Mouse (Mus musculus) frontal cortex, postnatal 25 days (tissue): ENCODE results near the gene Vmn1r193.
"Not testable (repeated sequence)": the region's sequence is repeated elsewhere in the genome, so short reads cannot be mapped to it uniquely, and the experiment has no call there.

Experiments
- DNase-seq, 2 experiments: peaks; one replicate each; pipeline ENCODE4 v3.0.0; 2022; ENCODE audit warnings: low spot score in 2 of 2

The Vmn1r193 gene

DNA sequence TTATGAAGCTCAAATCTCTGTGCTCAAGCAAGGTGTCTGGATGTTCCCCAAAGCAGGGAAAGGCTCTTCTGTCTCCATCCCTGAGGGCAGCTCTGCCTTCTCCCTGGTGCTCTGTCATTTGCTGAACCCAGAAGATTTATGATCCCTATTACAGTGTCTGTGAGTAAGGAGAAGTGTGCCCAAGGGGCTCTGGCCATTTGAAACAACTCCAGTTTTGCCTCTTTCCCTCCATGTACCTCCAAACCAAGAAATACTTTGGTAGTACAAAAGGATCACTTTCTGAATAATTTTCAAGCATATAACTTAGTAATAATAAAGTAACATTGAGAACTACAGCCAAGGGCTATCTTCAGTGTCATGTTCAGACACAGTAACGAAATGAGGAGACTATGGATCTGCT lies at the start of gene Vmn1r193:
Gene Vmn1r193, minus strand, starts transcription at position 101 of the 400 bp plus-strand sequence.
- DNase-seq: not testable (repeated sequence)

DNA sequence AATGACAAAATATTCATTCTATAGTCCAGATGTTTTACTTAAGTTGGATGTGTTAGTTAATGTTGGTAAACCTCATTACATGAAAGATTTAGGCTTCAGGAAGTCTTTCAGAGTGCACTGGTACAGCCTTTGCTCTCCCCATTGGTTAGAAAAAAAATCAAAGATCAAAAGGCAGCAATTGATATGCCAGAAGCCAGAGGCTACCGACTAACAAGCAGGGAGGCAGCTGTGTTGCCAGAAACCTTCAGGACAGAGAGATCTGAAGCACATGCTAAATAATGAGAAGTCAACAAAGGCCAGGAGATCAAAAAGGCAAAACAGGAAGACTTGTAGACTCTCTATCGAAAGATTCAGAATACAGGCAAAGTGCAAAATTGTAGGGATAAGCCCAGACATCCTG lies 48.8 kb upstream of the Vmn1r193 start:
- DNase-seq: no peak

DNA sequence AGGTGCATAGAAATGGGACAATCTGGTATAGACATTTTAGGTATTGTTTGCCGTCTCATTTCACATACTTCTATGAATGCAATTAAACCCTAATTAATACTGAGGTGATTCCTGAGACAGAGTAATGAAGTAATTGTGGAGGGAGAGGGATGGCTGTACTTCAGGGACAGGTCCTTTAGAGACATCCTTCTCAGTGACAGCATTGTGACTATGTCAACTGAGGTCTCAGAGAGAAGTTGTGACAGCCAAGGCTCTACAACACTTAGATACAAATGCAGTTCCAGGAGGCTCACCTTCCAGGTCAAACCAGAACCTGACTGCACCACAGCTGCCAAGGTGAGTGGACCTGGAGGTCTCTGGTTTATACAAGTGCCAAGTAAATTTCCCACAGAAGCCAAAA lies 47.3 kb upstream of the Vmn1r193 start, which contains the start of gene Vmn1r195:
Gene Vmn1r195, plus strand, starts transcription at position 301 of the 400 bp plus-strand sequence.
- DNase-seq: not testable (repeated sequence)

DNA sequence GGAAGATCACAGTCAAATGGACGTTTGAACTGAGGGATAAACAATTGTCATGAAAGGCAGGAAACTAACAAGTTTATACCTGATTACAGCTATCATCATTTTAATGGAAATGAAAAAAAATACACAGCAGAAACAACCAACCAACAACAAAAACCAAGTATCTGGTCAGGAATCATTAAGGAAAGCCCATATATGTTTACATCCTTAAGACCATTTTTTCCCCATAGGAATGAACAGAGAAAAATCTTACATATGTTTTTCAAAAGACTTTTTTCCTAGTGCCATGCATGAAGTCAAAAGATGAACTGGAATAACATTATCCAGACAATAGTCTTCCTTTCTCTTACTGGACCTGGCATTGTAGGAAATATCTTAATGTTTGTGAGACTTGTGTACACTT lies 21.0 kb upstream of the Vmn1r193 start, which contains the start of gene Vmn1r194:
Gene Vmn1r194, plus strand, starts transcription at position 301 of the 400 bp plus-strand sequence.
- DNase-seq: no peak

DNA sequence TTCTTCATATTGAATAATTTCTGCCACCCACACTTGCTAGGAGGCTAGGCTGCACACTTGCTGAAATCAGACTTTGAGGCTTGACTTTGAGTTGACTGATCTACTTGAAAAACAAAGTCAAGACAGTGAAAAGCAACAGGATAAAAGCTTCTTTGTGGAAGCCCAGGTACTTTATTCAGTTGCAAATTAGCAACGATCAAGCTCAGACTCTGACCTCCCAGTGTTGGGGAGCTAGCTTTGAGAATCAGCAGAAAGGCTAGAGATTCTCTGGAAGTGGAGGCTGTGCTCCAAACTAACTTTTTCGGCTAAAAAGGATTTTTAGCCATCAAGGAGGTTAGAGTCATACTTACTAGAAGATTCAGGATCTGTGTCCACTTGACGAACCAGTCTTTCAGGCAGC lies 30.2 kb downstream of the Vmn1r193 start:
- not testable (repeated sequence) for DNase-seq

DNA sequence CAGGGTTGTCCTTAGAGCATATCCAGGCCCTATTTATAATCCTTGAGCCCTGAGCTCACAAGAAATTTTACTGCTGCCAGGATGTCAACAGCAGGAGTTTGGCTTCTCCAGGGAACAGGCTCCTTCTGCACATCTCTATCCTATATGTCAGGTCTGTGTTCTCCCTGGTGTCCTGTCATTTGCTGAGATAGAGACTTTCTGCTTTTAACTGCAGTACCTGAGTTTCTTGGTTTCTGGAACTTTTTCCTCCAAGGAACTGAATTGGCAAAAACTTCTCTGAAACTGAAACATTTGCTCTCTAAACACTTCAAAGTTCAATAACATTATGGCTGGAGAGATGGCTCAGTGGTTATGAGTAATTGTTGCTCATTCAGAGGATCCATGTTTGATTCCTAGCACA lies 31.9 kb downstream of the Vmn1r193 start, which contains the start of gene Vmn1r192:
Gene Vmn1r192, minus strand, starts transcription at position 101 of the 400 bp plus-strand sequence.
- no peak for DNase-seq

DNA sequence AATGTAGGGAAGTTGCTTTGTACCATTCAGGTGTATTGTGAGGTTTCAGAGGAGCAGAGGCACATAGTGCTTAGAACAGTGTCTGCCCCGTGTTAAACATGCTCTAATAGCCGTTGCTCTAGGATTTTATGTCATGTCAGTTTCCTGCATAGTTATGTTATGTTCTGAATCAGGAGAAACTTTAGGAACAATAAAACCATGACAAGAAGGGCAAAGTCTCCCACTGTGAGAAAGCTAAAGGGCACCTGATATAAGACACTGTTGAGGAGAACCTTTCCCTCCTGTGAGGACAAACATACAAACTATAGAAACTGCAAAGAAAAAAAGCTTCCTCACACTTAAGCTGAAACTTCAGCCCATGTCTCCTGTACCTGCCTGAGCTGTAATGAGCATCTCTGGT lies 32.6 kb downstream of the Vmn1r193 start:
- no peak for DNase-seq

DNA sequence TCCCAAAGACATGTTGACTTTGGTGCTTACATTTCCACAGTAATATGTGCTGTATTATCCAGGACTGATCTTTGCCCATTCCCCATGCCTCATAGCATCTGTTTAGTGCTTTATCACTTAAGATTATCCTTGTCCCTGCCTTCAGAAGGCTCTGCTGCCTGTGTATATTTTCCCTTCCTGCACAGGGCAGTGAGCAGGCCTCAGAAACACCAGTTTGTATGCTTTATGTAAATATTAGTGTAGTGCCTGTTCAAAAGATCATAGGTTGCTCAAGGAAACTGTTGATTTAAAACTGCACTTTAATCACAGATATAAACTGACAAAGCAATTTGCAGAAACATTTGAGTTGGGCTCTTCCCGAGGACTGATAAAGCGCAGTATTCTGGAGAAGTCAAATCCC lies 33.6 kb downstream of the Vmn1r193 start:
- DNase-seq: no peak

DNA sequence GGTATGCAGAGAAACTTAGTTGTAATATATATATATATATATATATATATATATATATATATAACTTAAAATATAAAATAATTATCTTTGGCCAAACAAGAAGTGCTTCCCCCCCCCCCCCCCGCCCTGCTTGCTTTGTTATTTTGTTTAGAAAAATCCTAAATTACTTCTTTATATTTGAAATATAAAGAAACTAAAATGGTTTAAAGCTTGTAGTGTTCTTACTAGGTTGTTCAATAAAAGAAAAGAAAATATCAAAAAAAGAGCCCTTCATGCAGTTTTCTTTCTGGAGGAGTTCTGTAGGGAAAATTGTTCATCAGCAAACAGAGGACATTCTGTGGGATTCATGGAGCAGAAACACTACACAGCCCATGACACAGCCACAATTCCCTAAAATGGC lies 39.1 kb downstream of the Vmn1r193 start, which contains the start of gene Vmn1r191:
Gene Vmn1r191, minus strand, starts transcription at position 101 of the 400 bp plus-strand sequence.
- DNase-seq: no peak

DNA sequence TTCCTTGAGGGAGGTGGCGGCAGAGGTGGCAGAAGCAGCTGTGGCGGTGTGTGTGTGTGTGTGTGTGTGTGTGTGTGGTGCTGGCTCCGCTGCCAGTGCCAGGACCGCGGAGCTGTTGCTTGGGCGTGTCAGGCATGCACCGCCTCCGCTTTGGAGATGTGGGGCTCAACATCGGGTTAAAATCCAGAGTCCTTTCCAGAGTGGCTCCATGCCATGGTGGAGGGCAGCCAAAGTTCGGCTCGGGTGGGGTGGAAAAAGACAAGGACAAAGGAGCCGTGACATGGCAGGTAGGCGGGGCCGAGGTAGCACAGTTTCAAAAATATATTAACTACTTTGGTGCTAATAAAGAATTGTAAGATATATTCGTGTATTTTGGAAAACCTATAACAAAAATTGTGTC lies 54.5 kb downstream of the Vmn1r193 start:
- DNase-seq: no peak
